Mouse (Mus musculus) cerebellum, adult 2 months (tissue): Measurements from ENCODE around the gene Dirc2.

Source experiments
- CTCF ChIP-seq: fragments of 200-500 bp; IDR thresholded peaks from 2 replicates; pipeline ENCODE4 v1.5.1; 2011; ENCODE audit warnings: low read depth, mild to moderate bottlenecking, control low read depth, low read length, moderate library complexity, borderline replicate concordance; ENCODE audit not compliant: insufficient read depth
- POLR2A ChIP-seq: fragments of 200-500 bp; IDR thresholded peaks from 2 replicates; pipeline ENCODE4 v1.6.1; 2011; ENCODE audit warnings: low read length, control low read depth, borderline replicate concordance; ENCODE audit not compliant: insufficient read depth

DNA sequence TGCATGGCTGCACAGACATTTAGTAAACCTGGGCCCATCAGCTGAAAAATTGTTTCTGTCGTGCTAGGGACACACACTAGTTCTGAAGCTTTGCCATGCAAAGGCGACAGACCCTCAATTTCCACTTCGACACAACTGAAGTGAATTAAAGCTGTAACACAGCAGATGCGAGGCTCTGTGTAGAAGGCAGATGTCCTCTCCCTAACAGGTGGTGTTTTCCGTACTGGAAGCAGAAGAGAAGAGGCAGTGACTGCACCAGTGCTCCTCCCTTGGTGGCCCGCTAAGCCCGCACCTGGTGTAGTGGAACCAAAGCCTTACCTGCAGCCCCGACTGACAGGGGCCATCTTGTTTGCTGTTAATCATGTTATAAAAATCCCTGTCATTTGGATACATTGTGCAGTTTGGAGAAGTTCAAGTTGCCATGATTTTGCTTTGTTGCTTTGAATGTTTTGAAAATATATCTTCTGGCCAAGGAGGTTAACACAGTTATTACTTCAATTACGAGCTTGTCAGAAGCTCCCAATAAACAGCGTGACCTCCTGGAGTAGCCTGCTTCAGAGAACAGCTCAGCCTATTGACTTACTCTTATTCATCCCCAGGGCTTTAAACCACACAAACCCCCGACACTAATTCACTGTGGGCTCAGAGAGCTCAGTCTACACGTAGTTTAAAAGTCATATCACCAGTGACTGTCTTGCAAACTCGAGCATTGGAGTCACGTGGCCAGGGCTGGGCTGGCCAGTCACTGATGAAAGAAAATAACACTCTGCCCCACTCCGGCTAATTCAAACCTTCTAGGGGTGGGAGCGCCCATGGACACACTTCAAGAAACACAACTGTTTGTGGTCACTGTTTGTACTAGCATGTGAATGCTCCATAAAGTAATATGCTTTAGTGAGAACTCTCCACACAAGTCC lies 65.1 kb downstream of the Dirc2 start:
- no peak for TF ChIP-seq POLR2A
- no peak for TF ChIP-seq CTCF
